Mouse (Mus musculus): ENCODE data around the gene Atxn1.

Atxn1 gene

GRCm38 (mm10) chr13:45530754-45531153, 434.1 kb downstream of the Atxn1 start:
- DNase-seq (ENCODE audit: low spot score in 2 of 2): no peak

DNA sequence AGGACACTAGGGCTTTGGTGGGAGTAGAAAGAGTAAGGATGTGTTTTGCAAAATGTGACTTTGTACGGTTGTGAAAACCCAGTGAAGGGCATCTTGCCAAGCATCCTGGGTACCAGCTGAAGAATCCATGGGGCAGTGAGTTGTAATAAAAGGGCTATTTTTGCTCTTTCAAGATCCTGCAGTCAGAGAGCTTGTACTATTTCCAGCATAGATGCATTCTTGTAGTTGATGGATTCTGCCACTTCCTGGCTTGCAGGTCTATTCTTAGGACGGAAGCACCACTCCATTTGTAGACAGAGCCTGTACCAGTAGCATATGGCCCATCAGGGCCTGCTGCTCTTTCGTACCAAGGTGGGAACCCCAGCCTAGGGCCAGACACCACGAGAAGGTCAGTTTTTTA, 436.0 kb downstream of the Atxn1 start:
- no peak for DNase-seq (ENCODE audit: low spot score in 2 of 2)

DNA sequence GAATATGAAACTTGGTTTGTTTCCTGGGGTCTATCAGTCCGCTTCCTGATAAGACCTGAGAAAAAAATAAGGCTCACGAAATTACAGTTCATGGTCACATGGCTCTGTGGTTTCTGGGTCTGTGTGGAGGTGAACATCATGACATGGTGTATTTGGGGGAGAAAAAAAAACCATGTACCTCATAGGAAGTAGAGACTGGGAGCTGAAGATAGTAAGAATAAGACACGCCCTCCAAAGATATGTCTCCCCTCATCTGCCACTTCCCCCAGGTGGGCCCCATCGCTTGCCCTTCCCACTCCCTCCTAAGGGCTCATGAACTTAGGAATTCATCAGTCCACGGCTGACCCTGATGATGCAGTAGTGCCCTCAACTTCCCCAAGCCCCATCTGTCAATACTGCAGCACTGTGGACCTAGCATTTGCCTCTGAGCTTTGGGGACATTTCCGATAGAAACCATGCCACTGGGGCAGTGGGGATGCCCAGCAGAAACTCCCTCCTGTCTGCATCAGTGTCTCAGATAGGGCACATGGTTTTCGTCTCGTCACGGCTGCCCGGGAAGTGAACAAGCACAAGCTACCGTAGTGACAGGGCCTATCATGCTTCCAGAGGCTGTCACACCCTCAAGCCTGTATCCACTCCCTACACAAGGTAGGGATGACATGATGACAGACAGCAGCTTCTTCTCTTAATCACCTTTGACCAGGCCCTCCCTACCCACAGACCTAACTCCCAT, 437.4 kb downstream of the Atxn1 start:
- DNase-seq (ENCODE audit: low spot score in 2 of 2): no peak

DNA sequence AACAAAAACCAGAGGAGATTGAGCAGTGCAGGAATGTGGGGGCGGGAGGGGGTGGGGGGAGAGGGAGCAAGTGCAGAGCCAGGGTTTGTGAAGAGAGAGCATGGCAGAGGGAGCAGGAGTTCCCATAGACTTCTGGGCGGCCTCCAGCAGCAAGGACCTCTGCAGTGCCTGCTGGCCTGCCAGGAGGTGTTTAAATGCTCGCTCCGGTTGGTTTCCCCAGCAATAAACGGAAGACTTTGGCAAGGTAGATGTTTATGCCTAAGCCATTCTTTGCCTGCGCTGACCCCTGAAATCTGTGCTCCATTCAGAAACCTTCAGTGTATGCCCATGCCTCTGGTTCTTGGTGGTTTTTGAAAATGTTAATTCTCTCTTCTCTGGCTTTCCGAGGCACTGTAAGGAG, 438.6 kb downstream of the Atxn1 start:
- no peak for DNase-seq (ENCODE audit: low spot score in 2 of 2)

- DNase-seq (ENCODE audit: low spot score in 2 of 2): no peak
Observed at GRCm38 (mm10) chr13:45524791-45525435, 439.9 kb downstream of the Atxn1 start.

GRCm38 (mm10) chr13:45524305-45524704, 440.5 kb downstream of the Atxn1 start:
- DNase-seq (ENCODE audit: low spot score in 2 of 2): no peak

DNA sequence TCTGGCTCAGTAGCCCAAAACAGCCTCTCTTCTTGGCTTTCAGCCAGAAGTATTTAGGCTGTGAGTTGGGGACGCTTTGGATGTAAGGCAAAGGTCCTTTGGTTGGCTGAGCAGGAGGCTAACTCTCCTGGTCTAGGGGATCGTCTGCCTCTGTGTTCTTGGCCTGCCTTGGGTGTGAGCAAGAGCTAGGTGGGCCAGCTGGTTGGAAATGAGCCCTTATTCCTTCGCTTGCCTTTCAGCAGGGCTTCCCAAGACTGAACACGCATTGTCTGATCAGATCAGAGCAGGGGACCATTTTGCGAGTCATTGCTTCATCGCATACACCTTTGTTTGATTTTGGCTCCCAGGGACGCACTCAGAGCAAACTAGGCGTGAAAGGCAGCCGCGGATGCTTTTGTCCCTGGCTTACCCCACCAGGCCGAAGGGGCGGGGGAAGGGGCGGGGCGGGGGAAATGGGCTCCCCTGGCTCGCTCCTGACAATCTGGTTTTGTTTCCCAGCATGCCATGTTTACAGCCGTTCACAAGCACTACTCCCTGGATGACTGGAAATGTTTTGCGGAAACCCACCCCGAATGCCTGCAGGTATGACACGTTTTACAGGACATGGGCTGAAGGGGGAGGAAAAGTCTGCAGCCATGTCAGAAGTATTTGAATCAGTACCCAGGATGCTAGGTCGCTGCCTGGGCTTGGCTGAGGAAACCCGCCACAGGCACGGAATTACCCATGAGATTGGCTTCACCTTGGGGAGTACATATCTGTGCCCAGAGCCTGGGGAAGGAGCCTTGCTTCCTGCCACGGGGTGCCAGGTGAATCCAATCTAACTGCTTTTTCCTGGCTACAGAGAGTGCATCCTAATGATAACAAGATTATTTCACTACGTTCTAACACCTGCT, 448.1 kb downstream of the Atxn1 start:
- no peak for DNase-seq (ENCODE audit: low spot score in 2 of 2)

DNA sequence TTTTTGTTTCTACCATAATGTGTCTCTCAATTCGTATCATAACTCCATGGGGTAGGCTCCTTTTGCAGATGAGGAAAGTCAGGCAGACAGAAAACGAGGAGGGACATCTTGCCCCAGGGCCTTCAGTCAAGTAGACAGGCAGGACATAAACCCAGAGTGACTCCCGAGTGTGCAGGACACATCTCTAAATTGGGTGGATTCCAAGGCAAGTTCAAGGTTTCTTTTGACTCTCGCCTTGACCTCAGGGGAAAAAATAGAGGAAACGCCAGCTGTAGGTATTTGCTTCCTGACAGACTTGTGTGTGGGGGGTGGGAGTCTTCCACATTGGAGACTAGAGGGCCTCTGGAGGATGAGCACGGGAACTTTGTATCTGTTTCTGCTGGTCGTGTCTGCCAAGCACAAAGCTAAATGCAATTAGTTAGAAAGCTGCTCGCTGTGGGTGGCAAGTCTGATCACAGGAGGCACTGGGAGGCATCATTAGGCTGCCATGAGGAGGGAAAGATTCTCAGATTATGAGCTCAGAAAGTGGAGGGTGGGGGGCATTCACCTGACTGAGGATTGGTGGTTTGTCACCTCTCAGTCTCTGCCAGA, 449.9 kb downstream of the Atxn1 start:
- no peak for DNase-seq (ENCODE audit: low spot score in 2 of 2)

- no peak for DNase-seq (ENCODE audit: low spot score in 2 of 2)
Observed at GRCm38 (mm10) chr13:45514115-45514514, 450.7 kb downstream of the Atxn1 start.

DNA sequence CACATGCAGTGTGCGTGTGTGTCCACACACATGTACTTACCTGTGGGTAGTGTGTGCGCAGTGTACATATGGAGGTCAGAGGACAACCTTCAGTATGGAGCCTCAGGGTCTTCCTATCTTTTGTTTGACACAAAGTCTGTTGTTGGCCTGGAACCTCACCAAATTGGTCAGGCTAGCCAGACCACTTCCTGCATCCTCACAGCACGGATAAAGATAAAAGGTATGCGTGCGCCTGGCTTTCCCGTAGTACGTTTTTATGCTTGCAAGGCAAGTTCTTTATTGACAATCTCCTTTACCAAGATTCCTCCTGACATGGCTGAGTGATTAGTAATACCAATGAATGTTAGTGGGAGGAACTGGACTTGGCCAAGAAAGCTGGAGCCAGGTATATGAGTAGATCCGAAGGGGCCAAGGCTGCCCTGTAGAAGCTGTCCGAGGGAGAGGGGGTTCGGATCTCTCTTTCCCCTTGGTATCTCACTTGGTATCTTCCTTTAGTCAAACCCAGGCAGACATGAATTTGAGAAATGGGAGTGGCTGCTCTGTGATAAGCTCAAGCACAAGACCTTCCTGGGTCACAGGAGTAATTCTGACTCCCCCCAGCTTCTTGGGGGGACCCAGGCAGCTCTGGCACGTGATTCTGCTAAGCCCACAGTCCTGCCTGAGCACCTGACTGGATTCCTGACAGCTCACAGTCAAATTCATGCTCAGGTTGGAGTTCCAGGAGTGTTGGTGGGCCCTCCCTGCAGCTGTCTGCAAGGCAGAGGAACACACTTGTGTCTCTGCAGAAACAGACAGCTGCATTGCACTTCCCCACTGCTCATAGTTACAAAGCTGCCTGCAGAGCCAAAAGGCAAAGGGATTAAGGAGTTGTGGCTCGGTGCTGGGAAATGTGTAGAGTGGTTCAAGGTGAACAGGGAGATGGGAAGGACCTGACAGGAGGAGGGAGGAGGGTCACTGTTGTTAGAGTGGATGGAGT, 451.5 kb downstream of the Atxn1 start:
- DNase-seq (ENCODE audit: low spot score in 2 of 2): no peak

- DNase-seq (ENCODE audit: low spot score in 2 of 2): no peak
Observed at GRCm38 (mm10) chr13:45512531-45512930, 452.3 kb downstream of the Atxn1 start.

DNA sequence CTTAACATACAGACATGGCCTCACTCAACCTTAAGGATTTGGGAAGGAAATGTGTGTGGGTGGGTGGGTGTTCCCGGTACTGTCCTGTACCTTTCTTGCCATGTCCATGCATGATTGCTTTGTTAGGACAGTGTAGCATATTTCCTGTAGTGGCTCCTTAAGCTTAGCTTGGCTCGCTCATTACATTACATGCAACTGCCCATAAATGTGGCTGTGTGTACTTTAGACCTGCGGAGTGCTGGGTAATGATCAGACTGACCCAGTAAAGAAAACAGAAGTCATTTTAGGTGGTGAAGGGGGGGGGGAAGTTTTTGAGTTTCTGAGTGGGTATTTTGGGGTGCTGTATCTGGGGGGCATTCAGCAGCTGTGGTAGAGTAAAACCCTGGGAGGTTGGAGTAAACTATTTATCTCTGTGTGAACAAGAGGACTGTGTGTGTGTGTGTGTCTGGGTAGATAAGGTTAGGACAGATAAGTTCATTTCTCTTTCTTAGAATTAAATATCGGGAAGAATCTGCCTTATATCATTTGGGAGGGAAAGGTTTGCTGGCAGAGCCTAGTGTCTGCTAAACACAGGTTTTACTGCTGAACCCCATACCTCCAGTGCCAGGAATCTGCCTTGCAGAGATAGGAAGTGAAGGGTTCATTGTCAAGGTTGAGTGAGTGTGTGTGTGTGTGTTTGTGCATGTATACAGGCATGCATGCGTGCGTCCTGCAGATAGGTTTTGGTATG, 452.9 kb downstream of the Atxn1 start:
- DNase-seq (ENCODE audit: low spot score in 2 of 2): no peak

GRCm38 (mm10) chr13:45509366-45509765, 455.4 kb downstream of the Atxn1 start:
- no peak for DNase-seq (ENCODE audit: low spot score in 2 of 2)

DNA sequence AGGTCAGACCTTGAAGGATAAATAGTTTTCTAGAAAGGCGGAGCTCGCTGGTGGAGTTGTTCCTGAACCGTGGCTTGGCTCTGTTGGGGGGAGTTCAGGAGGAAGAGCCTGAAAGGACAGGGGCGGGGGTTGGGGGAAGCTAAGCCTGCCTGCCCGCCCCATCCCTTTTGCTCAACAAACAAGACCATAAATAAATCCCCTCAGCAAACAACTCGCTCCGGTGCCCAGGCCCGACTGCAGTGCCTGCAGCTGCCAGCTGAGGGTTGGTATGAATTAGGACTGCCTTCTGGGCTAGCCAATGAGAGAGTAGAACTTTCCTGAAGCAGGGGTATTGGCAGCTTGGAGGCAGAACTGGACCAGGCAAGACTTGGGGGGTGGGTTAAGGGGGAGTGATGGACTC, 456.3 kb downstream of the Atxn1 start:
- peak; percentile 42 to 55 for DNase-seq (ENCODE audit: low spot score in 2 of 2)

- peak; percentile 63 to 69 for DNase-seq (ENCODE audit: low spot score in 2 of 2)
Observed at GRCm38 (mm10) chr13:45507274-45508229, 457.3 kb downstream of the Atxn1 start, which contains the start of gene Gmpr. Gene Gmpr, plus strand, starts transcription at chr13:45507444.

DNA sequence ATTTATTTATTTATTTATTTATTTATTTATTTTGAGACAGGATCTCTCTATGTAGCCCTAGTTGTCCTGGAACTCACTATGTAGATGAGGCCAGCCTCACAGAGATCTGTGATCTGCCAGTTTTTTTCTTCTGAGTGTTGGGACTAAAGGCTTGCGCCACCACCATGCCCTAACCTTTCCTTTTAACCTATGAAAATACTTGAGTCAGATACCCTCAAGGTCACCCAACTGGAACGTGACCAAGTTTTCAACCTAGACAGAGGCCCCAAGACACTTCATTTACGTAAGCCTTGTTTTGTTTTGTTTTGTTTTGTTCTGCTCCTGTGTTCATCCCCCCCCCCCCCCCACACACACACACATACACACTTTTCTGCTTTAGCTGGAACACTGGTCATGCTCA, 459.3 kb downstream of the Atxn1 start:
- DNase-seq (ENCODE audit: low spot score in 2 of 2): no peak

GRCm38 (mm10) chr13:45502791-45503190, 462.0 kb downstream of the Atxn1 start:
- DNase-seq (ENCODE audit: low spot score in 2 of 2): no peak

GRCm38 (mm10) chr13:45499906-45500305, 464.9 kb downstream of the Atxn1 start:
- DNase-seq (ENCODE audit: low spot score in 2 of 2): no peak

All from frontal cortex, postnatal 25 days (tissue).